Mouse (Mus musculus) embryonic fibroblast, embryonic 13.5 days (primary cell): ENCODE results near the gene Clip4. TPM values are rescaled to one million over a fixed set of nuclear protein-coding genes. Genes with fewer than 3 reads are reported as not detected.

Experiments
- H3K27ac ChIP-seq: 2 replicates; pipeline ENCODE4 v1.5.1; 2012; ENCODE audit warnings: low read length, control low read depth, inconsistent platforms; ENCODE audit not compliant: insufficient read depth
- H3K4me1 ChIP-seq: 2 replicates; pipeline ENCODE4 v1.6.1; 2011; ENCODE audit warnings: low read length; ENCODE audit not compliant: control insufficient read depth, insufficient read depth
- H3K4me3 ChIP-seq: 2 replicates; pipeline ENCODE4 v1.5.1; 2011; ENCODE audit warnings: mild to moderate bottlenecking, control low read depth, low read length; ENCODE audit not compliant: insufficient read depth
- CTCF ChIP-seq: IDR thresholded peaks from 2 replicates; pipeline ENCODE4 v1.5.1; 2011; ENCODE audit warnings: mild to moderate bottlenecking, control low read depth, low read length, moderate library complexity, borderline replicate concordance; ENCODE audit not compliant: insufficient read depth
- POLR2A ChIP-seq: IDR thresholded peaks from 2 replicates; pipeline ENCODE4 v1.6.1; 2011; ENCODE audit warnings: low read depth, mild to moderate bottlenecking, control low read depth, low read length, moderate library complexity
- polyA plus RNA-seq: library from polyadenylated mRNA; stranded (reverse); fragments of >200 nt; gene quantifications from 2 replicates; pipeline ENCODE4 v1.2.4, GENCODE M21; 2011; ENCODE audit warnings: low read depth; ENCODE audit not compliant: missing spikeins, insufficient read length

Clip4 gene
- polyA plus RNA-seq, 1 experiment: 25.8 TPM

- Histone ChIP-seq H3K4me3 (peak overlapping the region; percentile 41), H3K27ac (no peak overlapping the region), H3K4me1 (peaks cover 6% of the 10 kb centered on the region; the same call in 1 of the 2 replicates)
- TF ChIP-seq POLR2A (no peak), CTCF (no peak)
These were observed 15.1 kb downstream of the Clip4 start for GRCm38 (mm10) chr17:71783366-71783735.

- H3K4me3 ChIP-seq: no peak overlapping the region
- TF ChIP-seq POLR2A (no peak), CTCF (no peak)
- H3K27ac ChIP-seq: no peak overlapping the region
- no peaks in the 10 kb centered on the region for H3K4me1 ChIP-seq
These were observed 18.2 kb downstream of the Clip4 start for GRCm38 (mm10) chr17:71786456-71786855.

DNA sequence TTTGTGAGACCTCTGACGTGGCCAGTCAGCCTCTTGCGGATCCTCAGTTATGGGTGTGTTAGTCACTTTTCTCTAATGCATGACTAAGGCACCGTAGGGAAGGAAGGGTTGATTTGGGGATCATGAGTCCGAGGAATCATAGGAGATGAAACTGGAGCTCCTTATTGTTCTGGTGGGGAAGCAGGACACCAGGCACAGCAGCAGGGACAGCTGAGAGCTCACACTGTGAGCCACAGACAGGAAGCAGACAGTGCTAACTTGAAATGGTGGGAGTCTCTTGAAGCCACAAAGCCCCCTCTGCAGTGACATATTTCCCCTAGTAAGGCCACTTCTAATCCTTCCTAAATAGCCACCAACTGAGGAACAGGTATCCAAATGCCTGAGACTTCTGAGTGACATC is 22.8 kb downstream of the Clip4 start:
- H3K27ac ChIP-seq: no peak overlapping the region
- H3K4me3 ChIP-seq: no peak overlapping the region
- TF ChIP-seq CTCF: no peak
- TF ChIP-seq POLR2A: no peak
- no peaks in the 10 kb centered on the region for H3K4me1 ChIP-seq

DNA sequence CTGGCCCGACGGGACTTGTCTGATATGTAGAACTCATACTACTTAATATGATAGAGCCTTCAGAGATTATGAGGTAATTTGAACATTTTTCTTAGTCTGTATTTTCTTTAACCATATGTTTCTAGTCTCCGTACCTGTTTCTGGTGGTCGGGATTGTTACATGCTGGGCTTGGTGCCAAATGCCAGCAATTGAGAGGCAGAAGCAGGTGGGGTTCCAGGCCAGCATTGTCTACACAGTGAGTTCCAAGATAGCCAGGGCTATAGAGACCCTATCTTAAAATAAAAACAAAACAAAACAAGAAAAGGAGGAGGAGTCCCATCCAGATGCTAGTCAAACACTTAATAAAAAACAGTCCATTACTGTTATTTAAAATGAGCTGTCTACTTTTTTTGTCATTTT is 23.3 kb downstream of the Clip4 start:
- H3K4me3 ChIP-seq: no peak overlapping the region
- no peaks in the 10 kb centered on the region for H3K4me1 ChIP-seq
- H3K27ac ChIP-seq: no peak overlapping the region
- TF ChIP-seq CTCF: no peak
- TF ChIP-seq POLR2A: no peak

DNA sequence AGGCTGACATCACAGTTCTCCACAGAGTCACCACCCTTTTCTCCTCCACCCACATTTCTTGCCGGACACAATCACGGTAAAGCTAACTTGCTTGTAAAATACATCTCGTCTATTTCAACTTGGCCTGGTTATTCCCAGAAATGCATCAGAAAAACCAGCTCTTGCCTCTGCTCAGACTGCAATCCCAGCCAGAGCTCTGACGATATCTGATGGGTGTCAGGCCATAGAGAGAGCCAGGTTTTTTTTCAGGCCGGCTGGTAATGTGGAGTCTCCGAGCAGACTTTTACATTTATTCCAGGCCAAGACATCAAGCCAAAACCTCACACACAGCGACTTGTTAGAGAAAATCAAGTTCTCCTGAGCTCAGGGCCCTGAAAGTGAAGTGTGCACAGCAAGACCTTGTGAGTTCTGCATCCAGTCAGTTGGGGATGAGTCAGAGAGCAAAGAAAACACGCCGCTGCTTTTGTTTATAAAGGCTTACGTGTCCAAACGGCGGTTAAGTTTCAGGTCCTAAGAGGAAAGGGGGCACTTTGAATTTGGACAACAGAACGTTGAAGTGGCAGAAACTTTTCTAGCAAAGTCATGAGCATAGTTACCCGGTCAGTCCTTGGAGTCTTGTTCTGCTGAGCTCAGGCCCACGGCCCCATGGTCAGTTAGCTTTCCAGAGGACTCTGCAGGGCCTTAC is 27.4 kb downstream of the Clip4 start:
- H3K4me3 ChIP-seq: no peak overlapping the region

GRCm38 (mm10) chr17:71803456-71803855 is 35.2 kb downstream of the Clip4 start:
- H3K27ac ChIP-seq: no peak overlapping the region
- TF ChIP-seq POLR2A: no peak
- no peak for TF ChIP-seq CTCF
- H3K4me3 ChIP-seq: no peak overlapping the region
- no peaks in the 10 kb centered on the region for H3K4me1 ChIP-seq

More for the DNA sequence above, 27.4 kb downstream of the Clip4 start:
- TF ChIP-seq POLR2A: no peak
- no peak for TF ChIP-seq CTCF
- Histone ChIP-seq H3K4me1 (no peaks in the 10 kb centered on the region), H3K27ac (peak overlapping the region; percentile 7; the same call in 1 of the 2 replicates)

DNA sequence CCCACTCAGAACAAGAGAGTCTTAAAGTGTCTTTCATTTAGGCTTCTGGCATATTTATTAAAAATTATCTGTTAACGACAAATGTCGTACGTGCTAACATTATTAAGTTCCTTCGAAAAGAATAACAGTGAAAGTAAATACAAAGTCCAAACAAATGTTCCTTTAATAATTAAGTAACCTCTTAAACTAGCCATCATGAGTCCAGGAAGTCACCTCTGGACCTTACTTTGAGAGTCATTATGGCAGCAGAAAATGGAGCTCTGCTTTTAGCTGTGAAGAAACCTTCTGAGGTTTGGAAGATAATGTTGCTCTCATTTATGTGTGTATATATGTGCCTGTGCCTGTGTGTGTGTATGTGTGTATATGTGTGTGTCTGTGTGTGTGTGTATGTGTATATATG is 35.6 kb downstream of the Clip4 start:
- H3K4me1 ChIP-seq: no peaks in the 10 kb centered on the region
- no peak overlapping the region for H3K4me3 ChIP-seq
- TF ChIP-seq CTCF: no peak
- TF ChIP-seq POLR2A: no peak
- no peak overlapping the region for H3K27ac ChIP-seq

DNA sequence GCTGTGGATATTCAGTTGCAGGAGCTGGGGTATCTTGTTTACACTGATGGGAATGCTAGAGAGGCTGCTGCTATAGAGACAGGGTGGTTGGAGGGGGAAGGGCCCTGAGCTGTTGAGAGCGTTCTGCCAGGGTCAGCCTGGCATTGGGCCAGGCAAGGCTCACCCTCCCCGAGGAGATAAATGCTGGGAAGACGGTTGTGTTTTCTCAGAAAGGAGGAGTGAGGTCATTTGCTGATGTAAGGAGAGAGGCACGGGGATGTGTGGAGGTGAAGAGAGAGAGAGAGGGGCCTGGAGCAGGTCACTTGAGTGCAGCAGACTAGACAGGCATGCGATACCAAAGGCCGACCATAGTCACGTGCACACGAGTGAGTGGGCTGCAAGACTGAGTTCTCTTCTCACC is 42.8 kb downstream of the Clip4 start:
- Histone ChIP-seq H3K4me1 (no peaks in the 10 kb centered on the region), H3K4me3 (no peak overlapping the region), H3K27ac (no peak overlapping the region)
- no peak for TF ChIP-seq CTCF
- TF ChIP-seq POLR2A: no peak

GRCm38 (mm10) chr17:71816136-71816864 is 48.0 kb downstream of the Clip4 start:
- Histone ChIP-seq H3K4me3 (no peak overlapping the region), H3K27ac (no peak overlapping the region), H3K4me1 (no peaks in the 10 kb centered on the region)
- TF ChIP-seq POLR2A: no peak
- TF ChIP-seq CTCF: no peak

DNA sequence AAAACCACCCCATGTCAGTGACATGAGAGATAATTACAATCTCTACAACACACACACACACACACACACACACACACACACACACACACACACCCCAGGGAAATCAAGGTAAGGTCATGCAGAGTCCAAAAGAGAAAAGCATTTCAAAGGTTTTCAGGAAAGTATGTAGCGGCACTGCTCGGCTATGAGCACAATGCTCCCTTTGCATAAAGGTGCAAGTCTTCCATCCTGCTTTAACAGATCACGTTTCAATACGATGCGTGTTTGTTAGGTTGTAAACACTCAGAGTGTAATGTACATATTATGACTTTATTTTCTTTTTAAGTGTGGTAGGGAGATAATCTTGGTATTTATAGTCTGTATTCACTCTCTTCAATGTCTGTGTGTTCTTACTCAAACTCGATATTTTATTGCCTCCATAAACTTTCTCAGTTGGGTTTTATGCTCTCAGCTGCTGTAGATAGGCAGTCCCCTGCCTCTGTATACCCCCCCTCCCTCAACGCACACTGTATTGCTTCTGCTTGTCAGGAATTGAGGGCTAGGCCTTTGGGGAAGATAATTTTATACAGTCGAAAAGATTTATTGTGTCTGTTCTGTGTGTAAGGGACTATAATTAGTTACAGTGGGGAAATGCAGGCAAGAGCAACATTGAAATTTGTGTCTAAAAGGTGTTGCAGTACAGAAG is 55.5 kb downstream of the Clip4 start:
- no peak overlapping the region for H3K27ac ChIP-seq
- H3K4me1 ChIP-seq: no peaks in the 10 kb centered on the region
- no peak overlapping the region for H3K4me3 ChIP-seq
- no peak for TF ChIP-seq CTCF
- TF ChIP-seq POLR2A: no peak
